Mouse (Mus musculus) Muller cell, postnatal 12 days (primary cell): ENCODE measurements at regions not wholly inside any gene's neighbourhood (a gene's known extent, or its start where the extent isn't known, plus 50 kb on each side); places are given as distances from the start of the nearest gene placed in this dataset.

Source experiments
- DNase-seq: peaks from one replicate; pipeline ENCODE4 v3.0.0-alpha.2; 2015; ENCODE audit errors: inconsistent ontology term

DNA sequence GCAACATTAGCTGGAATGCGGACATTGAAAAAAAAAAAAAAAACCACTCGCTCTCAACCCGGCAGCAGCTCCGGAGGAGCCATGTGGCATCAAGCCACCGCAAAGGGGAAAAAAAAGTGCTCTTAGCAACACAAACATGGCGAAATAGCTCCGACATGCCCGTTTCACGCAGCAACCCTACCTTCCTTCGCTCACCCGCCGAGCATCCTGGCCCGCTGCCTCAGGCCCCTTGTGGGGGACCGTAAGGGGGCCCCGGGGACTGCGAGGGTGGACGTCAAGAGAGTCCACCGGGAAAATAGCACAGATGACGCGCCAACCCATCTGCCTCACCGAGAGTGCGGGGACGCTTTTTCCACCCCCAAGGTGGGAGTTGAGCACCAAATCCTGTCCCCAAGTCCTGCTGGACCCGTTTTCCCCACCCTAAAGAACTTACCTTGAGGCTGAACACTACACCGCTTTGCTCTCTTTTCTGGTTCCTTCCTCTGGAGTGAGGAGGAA is 180.8 kb upstream of the Mkln1 start:
- peak; percentile 67 for DNase-seq

GRCm38 (mm10) chr6:31218139-31218750 is 180.3 kb upstream of the Mkln1 start:
- peak; percentile 75 for DNase-seq

GRCm38 (mm10) chr6:31218880-31219279 is 179.7 kb upstream of the Mkln1 start:
- no peak for DNase-seq

DNA sequence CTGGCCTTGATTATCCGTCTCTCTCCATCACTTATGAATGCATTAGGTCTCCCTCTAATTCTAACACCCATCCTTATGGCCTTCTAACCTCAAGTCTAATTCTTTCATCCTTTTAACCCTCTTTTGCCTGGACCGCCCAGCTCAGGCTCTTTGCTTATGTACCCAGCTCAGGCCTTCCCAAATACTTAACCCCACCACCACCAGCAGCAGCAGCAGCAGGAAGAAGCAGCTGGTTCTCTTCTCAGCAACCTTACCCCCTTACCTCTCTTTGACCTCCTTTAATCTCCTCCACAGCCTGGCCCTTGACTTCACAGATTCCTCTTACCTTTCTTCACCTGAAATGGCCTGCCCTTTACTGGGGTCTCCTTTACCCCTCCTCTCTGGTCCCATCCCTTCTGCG is 178.8 kb upstream of the Mkln1 start:
- no peak for DNase-seq

DNA sequence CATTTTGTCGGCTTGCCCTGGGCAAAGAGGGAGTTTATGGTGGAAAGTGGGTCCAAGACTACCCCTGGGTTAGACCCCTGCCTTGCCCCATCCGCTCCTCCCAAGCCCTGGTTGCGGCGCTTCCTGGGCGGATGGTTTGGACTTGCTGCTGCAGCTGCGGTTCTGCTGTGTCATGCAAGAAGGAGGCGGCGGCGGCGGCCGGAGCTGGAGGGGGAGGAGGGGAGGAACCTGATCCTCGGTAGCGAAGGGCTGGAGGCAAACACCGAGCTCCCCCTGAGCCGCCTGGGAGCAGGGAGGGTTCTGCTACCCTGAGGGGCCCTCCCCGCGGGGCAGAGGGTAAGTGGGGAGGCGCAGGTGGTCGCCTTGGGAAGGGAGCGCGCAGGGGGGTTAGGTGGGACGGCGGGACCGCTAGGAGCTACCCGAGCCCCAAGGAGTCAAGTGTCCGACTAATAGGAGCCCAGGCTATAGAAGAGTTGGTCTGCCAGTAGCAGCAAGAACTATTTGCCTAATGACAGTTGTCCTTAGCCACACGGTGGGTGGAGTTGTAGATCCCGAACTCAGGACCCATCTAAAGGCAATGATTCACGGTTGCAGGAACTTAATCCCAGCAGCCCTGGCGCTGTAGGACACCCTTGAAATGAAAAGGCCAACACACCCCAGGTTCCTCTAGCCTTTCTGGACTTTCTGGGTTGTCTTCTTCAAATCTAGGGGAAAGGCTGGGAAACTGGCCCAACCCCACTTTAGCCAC is 178.2 kb upstream of the Mkln1 start:
- peak; percentile 93 for DNase-seq

DNA sequence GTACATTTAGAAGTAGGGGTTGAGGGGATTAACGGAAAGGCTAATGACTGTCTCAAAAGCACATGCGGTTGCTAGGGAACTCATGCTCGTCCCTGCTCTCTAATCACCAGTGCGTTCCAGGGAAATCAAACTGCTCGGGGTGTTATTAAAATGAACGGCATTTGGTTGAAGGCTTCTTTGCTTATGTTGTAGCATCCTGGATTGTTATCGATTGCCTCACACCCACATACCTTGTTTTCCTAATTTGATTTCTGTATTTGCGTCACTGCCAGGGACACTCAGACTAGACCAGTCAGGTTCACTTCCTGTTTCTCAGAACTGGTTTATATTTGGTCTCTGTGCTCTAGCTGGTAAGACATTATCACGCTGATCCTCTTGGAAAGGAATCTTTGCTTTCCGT is 177.0 kb upstream of the Mkln1 start:
- DNase-seq: peak; percentile 72

DNA sequence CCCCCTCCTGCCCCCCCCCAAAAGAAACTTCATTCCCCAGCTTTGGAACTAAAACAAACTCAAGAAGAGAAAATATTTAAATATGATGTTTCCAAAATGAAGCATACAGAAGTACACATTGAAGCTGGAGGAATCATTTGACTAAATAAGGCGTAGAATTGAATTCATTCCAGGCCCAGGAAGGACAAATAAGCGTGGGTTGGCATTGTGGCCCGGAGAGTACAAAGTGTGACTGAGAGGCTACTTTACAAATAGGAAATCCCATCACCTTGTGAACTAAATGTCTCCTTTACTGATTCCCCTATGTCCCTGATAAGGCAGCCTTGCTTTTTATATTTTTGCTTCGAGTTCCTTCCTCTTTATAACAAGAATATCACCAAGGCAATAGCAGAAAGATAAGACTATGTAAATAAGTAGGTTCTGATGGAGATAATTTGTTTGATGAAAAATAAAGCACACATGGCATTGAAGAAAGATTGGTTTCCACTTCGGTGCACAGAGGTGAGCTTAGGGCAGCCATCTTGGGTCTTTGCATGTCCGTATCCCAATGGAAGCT is 176.4 kb upstream of the Mkln1 start:
- DNase-seq: no peak

GRCm38 (mm10) chr6:31227406-31227805 is 171.1 kb upstream of the Mkln1 start:
- no peak for DNase-seq

DNA sequence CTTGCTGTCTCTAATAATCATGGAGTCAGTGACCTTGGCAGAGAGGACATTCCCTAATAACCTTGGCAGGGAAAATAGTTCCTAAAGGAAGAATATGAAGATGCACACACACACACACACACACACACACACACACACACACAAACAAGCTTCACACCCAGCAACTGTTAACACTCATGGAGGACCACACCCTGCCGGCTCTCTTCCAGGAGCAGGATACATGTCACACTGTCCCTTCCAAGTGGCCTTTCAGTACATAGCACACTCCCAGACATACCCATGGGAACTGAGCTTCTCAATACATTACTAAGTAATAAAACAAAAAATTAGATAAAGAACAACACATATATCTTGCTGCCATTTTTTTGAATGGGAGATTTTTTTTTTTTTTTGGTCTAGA is 170.5 kb upstream of the Mkln1 start:
- DNase-seq: no peak

DNA sequence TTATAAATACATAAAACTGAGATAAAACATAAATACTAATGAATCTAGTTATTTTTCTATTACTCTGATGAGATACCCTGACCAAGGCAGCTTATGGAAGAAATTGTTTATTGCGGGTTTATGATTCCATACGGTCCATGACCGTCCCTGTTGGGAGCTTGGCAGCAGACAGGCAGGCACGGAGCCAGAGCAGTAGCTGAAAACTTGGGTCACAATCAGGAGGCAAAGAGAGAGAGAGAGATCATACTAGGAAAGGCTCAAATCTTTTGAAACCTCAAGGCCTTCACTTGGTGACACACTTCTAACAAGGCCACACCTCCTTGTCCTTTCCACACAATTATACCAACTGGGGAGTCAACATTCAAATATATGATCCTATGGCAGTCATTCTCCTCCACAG is 166.7 kb upstream of the Mkln1 start:
- DNase-seq: no peak

- DNase-seq: no peak
Observed at GRCm38 (mm10) chr6:31233252-31233993, 165.1 kb upstream of the Mkln1 start.

GRCm38 (mm10) chr6:31240051-31240450 is 158.5 kb upstream of the Mkln1 start:
- no peak for DNase-seq

- no peak for DNase-seq
Observed at GRCm38 (mm10) chr6:31250526-31250925, 148.0 kb upstream of the Mkln1 start.

GRCm38 (mm10) chr6:31253251-31253935 is 145.1 kb upstream of the Mkln1 start:
- DNase-seq: peak; percentile 93

DNA sequence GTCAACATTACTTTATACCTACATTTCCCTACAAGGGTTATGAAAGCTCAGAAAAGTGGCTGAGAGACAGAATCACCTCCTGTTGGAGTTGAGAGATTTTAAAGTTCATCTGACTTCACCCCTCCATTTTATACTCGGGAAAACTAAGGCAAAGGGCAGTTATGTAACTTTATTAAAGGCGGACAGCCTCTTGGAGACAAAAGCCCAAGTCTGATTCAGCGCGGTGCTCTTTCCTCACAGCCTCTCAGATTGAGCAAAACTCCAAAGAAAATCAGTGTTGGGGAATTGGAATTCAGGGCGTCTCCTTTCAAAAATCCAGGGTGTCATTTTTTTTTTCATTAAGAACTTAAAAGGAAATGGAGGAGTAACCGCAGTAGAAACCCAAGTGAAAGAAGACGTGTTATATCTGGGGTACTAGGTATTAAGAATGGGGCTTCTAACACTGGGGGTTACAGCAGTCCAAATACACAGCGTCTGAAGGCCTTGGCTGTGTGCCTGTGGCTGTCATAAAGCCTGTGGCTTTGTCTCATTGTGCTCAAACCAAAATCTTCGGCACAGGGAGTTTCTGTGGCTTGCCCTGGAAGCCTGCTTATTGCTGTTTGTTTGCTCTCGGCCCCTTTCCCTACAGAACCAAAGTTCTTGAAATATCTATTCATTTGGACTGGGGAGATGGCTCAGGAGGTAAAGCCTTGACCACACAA is 137.7 kb upstream of the Mkln1 start:
- DNase-seq: peak; percentile 20

DNA sequence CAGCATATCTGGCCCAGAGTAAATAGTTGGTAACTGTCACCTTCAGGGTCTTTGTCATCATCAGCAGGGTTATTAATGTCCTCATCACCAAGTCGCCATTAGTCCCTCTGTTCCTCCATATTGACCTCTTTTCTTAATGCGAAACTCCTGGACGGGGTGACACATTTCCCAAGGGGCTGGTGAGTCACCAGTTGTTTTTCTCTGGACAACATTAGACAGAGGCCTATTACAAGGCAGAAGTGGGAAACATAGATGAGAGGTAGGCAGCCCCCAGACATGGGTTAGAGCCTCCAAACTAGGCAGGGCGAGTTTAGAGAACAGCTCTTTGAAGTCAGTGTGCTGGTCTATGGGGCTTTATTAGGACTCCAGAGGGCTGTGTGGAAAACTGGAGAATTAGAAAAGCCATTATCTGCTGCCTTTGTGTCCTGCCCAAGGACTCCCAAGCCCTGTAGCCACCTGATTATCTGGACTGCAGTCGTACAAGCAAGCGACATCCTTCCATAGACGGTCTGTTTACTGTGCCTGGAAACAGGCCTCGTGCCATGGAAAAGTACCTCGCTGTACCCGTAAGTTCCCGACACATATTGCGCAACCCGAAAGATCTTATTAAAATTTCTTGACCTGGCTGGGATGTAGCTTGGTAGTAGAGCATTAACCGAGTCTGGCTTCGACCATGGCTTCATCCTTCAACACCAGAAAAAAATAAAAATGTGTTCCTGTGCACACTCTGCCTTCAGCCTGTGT is 136.6 kb upstream of the Mkln1 start:
- DNase-seq: no peak

DNA sequence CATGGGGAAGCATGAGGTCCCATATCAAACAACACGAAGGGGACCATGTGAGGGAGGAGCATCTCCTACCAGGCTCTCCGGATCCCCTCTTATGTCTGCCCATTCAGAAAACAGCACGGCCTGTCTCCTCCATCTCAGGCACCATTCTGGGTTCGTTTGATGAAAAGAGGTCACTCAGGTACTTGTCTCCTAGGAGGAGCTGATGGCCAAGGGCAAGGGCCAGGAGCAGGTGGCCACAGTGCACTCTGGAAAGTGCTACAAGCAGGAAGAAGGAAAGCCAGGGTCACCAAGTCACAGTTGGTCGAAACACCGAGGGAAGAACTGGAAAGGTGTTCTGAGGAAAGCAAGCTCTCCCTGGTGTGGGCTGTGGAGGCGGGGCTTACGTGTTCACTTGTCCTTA is 135.9 kb upstream of the Mkln1 start:
- DNase-seq: no peak

GRCm38 (mm10) chr6:31263821-31264220 is 134.7 kb upstream of the Mkln1 start:
- no peak for DNase-seq

DNA sequence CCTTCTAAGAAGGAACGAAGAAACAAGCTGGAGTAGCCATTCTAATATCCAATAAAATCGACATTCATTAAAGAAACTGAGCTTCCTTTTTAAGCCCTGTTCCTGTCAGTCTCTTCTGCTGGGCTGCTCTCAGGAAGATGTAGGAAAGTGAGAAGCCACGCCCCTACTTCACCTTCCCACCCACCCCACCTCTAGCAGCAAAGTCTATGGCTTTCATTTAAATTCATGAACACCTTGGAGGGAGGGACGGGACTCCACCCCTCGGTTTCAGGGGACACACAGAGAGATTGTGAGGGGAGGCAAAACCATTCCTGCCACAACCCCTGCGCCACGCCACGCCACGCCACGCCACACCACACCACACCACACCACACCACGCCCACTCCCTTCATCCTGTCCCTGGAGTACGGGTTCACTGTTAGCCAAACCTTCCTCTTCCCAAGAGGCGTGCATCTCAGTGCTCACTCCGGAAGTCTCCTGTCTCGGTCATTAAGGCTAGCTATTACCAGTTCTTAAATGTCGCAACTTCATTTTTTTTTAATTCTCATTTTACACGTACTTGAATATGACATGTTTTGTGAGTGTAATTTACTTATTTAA is 132.0 kb upstream of the Mkln1 start:
- DNase-seq: no peak

DNA sequence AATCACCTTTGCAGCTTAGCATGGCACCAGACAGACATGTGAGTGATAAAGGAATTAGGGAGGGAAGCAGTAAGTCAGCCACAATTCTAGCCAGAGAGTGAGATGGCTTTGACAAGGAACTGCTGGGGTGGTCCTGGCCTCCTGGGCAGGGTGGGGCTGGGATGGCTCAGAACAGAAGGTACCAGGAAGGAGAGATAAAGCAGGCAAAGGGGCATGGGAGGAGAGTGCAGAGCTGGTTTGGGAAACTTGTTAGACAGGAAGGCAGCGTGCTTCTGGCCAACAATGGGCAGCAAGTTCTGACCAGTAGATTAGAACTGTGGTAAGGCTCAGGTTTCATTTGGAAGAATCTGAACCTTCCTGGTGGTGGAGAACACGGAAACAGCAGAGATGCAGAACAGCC is 130.5 kb upstream of the Mkln1 start:
- no peak for DNase-seq
